Mouse (Mus musculus) ES-Bruce4 (cell line): Measurements from ENCODE around the gene Syt2. TPM values are rescaled to one million over a fixed set of nuclear protein-coding genes. Genes with fewer than 3 reads are reported as not detected.

Source experiments
- H3K27ac ChIP-seq: 2 replicates; pipeline ENCODE4 v1.5.1; 2012; ENCODE audit warnings: low read length, inconsistent platforms; ENCODE audit not compliant: insufficient read depth
- H3K27me3 ChIP-seq: 2 replicates; pipeline ENCODE4 v1.6.1; 2012; ENCODE audit warnings: mild to moderate bottlenecking, low read length, inconsistent platforms; ENCODE audit not compliant: control insufficient read depth, poor library complexity, insufficient read depth, severe bottlenecking
- H3K36me3 ChIP-seq: 2 replicates; pipeline ENCODE4 v1.6.1; 2012; ENCODE audit warnings: inconsistent platforms, mild to moderate bottlenecking, low read length, moderate library complexity; ENCODE audit not compliant: control insufficient read depth, poor library complexity, insufficient read depth, severe bottlenecking
- H3K4me1 ChIP-seq: one replicate; pipeline ENCODE4 v1.8.1; 2011; ENCODE audit warnings: low read length; ENCODE audit not compliant: control insufficient read depth, insufficient read depth
- H3K4me3 ChIP-seq: 2 replicates; pipeline ENCODE4 v1.5.1; 2011; ENCODE audit warnings: low read depth, mild to moderate bottlenecking, low read length
- H3K9ac ChIP-seq: 2 replicates; pipeline ENCODE4 v1.6.1; 2012; ENCODE audit warnings: low read depth, mild to moderate bottlenecking, inconsistent platforms; ENCODE audit not compliant: poor library complexity, severe bottlenecking
- H3K9me3 ChIP-seq: replicated peaks from 2 replicates; pipeline ENCODE4 v1.6.1; 2012; ENCODE audit warnings: mild to moderate bottlenecking, low read length, inconsistent platforms; ENCODE audit not compliant: control insufficient read depth, poor library complexity, insufficient read depth, severe bottlenecking
- CTCF ChIP-seq: IDR thresholded peaks from one replicate; pipeline ENCODE4 v1.8.1; 2011; ENCODE audit warnings: low read depth, low read length
- EP300 ChIP-seq: IDR thresholded peaks from 2 replicates; pipeline ENCODE4 v1.6.1; 2011; ENCODE audit warnings: low read depth, low read length; ENCODE audit not compliant: insufficient read depth
- POLR2A ChIP-seq: IDR thresholded peaks from one replicate; pipeline ENCODE4 v1.8.1; 2011; ENCODE audit warnings: low read length; ENCODE audit not compliant: insufficient read depth
- polyA plus RNA-seq: library from polyadenylated mRNA; stranded (reverse); fragments of >200 nt; gene quantifications from 2 replicates; pipeline ENCODE4 v1.2.4, GENCODE M21; 2011; ENCODE audit warnings: low read depth; ENCODE audit not compliant: missing spikeins, insufficient read depth, insufficient read length

Syt2 gene
- polyA plus RNA-seq, 1 experiment: 0.12 TPM

DNA sequence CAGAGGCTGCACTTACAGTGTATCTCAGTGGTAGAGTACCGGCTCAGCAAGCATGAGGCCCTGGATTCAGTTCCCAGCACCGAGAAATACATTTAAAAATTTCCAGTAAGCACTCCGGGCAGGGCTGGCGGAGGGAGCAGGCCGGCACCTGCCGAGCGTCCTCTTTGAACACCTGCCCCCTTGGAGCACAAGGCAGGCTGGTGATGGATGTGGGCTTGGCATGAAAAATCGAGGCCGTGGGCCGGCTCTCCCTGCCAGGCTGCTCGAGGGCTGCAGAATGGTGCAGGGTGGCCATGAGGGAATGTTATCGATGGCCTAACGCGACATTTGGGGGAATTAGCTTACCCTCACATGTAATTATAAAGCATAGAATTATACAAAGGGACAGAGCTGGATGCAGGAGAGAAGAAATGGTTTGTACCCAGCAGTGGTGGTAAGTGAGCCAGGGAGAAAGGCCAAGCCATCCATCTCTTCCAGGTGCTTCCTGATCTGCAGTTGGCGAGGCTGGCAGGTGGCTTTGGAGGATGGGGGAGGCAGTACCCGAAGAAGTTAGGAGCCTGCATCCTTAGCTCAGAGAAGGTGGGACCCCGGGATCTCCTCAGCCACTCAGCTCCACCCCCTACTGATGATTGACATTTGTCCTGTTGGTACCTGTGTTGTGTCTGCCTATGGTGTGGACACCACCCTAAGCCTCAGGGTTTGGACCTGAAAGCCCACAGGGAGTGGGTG is 51.2 kb downstream of the Syt2 start:
- TF ChIP-seq POLR2A (no peak), EP300 (no peak), CTCF (no peak)
- no peaks in the 10 kb centered on the region for H3K4me1 ChIP-seq
- no peak overlapping the region for H3K9ac ChIP-seq
- no peak overlapping the region for H3K27ac ChIP-seq
- H3K4me3 ChIP-seq: no peak overlapping the region
- H3K36me3 ChIP-seq: no peaks in the 10 kb centered on the region
- no peaks in the 10 kb centered on the region for H3K9me3 ChIP-seq
- no peaks in the 10 kb centered on the region for H3K27me3 ChIP-seq

- H3K27me3 ChIP-seq: no peaks in the 10 kb centered on the region
- no peaks in the 10 kb centered on the region for H3K36me3 ChIP-seq
- H3K9me3 ChIP-seq: no peaks in the 10 kb centered on the region
- no peak overlapping the region for H3K4me3 ChIP-seq
- H3K9ac ChIP-seq: no peak overlapping the region
- no peak for TF ChIP-seq EP300
- no peak for TF ChIP-seq CTCF
- no peak for TF ChIP-seq POLR2A
- no peaks in the 10 kb centered on the region for H3K4me1 ChIP-seq
- no peak overlapping the region for H3K27ac ChIP-seq
Observed at GRCm38 (mm10) chr1:134698486-134698885, 52.0 kb downstream of the Syt2 start.

GRCm38 (mm10) chr1:134699390-134699789 is 52.9 kb downstream of the Syt2 start:
- Histone ChIP-seq H3K9ac (no peak overlapping the region), H3K27ac (no peak overlapping the region)
- TF ChIP-seq CTCF: no peak
- TF ChIP-seq EP300: no peak
- no peak for TF ChIP-seq POLR2A

GRCm38 (mm10) chr1:134700151-134700550 is 53.7 kb downstream of the Syt2 start:
- Histone ChIP-seq H3K27me3 (no peaks in the 10 kb centered on the region), H3K9me3 (no peaks in the 10 kb centered on the region), H3K36me3 (no peaks in the 10 kb centered on the region), H3K4me1 (no peaks in the 10 kb centered on the region), H3K4me3 (no peak overlapping the region), H3K27ac (no peak overlapping the region), H3K9ac (no peak overlapping the region)
- no peak for TF ChIP-seq EP300

More at GRCm38 (mm10) chr1:134699390-134699789, 52.9 kb downstream of the Syt2 start:
- Histone ChIP-seq H3K36me3 (no peaks in the 10 kb centered on the region), H3K4me3 (no peak overlapping the region), H3K27me3 (no peaks in the 10 kb centered on the region), H3K4me1 (no peaks in the 10 kb centered on the region), H3K9me3 (no peaks in the 10 kb centered on the region)

GRCm38 (mm10) chr1:134700634-134701033 is 54.2 kb downstream of the Syt2 start:
- no peaks in the 10 kb centered on the region for H3K9me3 ChIP-seq
- no peak for TF ChIP-seq CTCF
- TF ChIP-seq POLR2A: no peak
- no peak for TF ChIP-seq EP300
- H3K36me3 ChIP-seq: no peaks in the 10 kb centered on the region
- H3K27ac ChIP-seq: no peak overlapping the region
- H3K27me3 ChIP-seq: no peaks in the 10 kb centered on the region
- H3K9ac ChIP-seq: no peak overlapping the region
- no peak overlapping the region for H3K4me3 ChIP-seq
- no peaks in the 10 kb centered on the region for H3K4me1 ChIP-seq

DNA sequence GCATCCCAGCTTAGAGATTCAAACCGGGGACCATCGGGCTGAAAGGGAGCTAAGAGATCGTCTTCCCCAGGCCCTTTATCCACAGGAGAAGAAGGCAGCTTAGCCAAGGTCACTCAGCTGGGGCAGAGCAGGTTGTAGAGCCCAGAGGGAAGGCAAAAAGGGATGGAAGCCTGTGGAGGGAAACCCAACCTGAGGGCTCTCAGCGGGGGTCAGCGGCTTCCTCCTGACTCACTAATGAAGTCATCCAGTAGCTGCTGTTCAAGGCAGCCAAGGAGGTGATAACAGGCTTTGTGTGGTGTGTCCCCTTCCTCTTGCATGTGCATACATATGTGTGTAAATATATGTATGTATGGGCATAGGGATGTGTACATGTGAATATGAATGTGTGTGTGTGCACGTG is 54.7 kb downstream of the Syt2 start:
- H3K4me1 ChIP-seq: peaks cover 3% of the 10 kb centered on the region
- H3K9ac ChIP-seq: no peak overlapping the region
- TF ChIP-seq POLR2A: no peak
- no peak for TF ChIP-seq CTCF
- TF ChIP-seq EP300: no peak
- H3K4me3 ChIP-seq: no peak overlapping the region
- H3K27me3 ChIP-seq: no peaks in the 10 kb centered on the region
- H3K36me3 ChIP-seq: no peaks in the 10 kb centered on the region
- H3K27ac ChIP-seq: no peak overlapping the region
- H3K9me3 ChIP-seq: no peaks in the 10 kb centered on the region
